Mouse (Mus musculus) brain, embryonic 14.5 days (tissue): ENCODE measurements at regions not wholly inside any gene's neighbourhood (a gene's known extent, or its start where the extent isn't known, plus 50 kb on each side); places are given as distances from the start of the nearest gene placed in this dataset.

ENCODE experiments used
- CTCF ChIP-seq: fragments of 200-500 bp; IDR thresholded peaks from 2 replicates; pipeline ENCODE4 v1.5.1; 2012; ENCODE audit warnings: inconsistent platforms, mild to moderate bottlenecking, moderate library complexity, borderline replicate concordance; ENCODE audit not compliant: insufficient read depth, insufficient read length; ENCODE audit errors: extremely low read depth
- POLR2A ChIP-seq: fragments of 200-500 bp; IDR thresholded peaks from 2 replicates; pipeline ENCODE4 v1.6.1; 2012; ENCODE audit warnings: mild to moderate bottlenecking, inconsistent platforms, borderline replicate concordance; ENCODE audit not compliant: poor library complexity, insufficient read depth, insufficient read length, severe bottlenecking; ENCODE audit errors: extremely low read depth

- no peak for TF ChIP-seq POLR2A
- no peak for TF ChIP-seq CTCF
These were observed 254.3 kb downstream of the Rfpl4b start for GRCm38 (mm10) chr10:38567270-38567669.
